Mouse (Mus musculus): ENCODE measurements around the gene Pgm2. TPM values are rescaled to one million over a fixed set of nuclear protein-coding genes. Genes with fewer than 3 reads are reported as not detected.

The Pgm2 gene
- total RNA-seq, 1 experiment from 2014 or later = 22.4 TPM

- no peak for ATAC-seq (replicated peaks; ENCODE audit: insufficient number of reproducible peaks, low FRiP score, low TSS enrichment, poor library complexity, severe bottlenecking)
Observed at GRCm38 (mm10) chr5:64117191-64117590, 24.4 kb downstream of the Pgm2 start.

- no peak for ATAC-seq (replicated peaks; ENCODE audit: insufficient number of reproducible peaks, low FRiP score, low TSS enrichment, poor library complexity, severe bottlenecking)
Observed at GRCm38 (mm10) chr5:64125783-64126182, 33.0 kb downstream of the Pgm2 start.

GRCm38 (mm10) chr5:64131550-64131949, 38.8 kb downstream of the Pgm2 start:
- ATAC-seq (replicated peaks; ENCODE audit: insufficient number of reproducible peaks, low FRiP score, low TSS enrichment, poor library complexity, severe bottlenecking) = no peak

- ATAC-seq (replicated peaks; ENCODE audit: insufficient number of reproducible peaks, low FRiP score, low TSS enrichment, poor library complexity, severe bottlenecking) = peak; percentile 47; the same call in 1 of the 2 replicates
Observed at GRCm38 (mm10) chr5:64133901-64134300, 41.2 kb downstream of the Pgm2 start.

GRCm38 (mm10) chr5:64136325-64136724, 43.6 kb downstream of the Pgm2 start:
- 0 out of 2 replicates have a peak, but pooled peaks have one; percentile 48 for ATAC-seq (replicated peaks; ENCODE audit: insufficient number of reproducible peaks, low FRiP score, low TSS enrichment, poor library complexity, severe bottlenecking)

GRCm38 (mm10) chr5:64140202-64140601, 47.5 kb downstream of the Pgm2 start:
- no peak for ATAC-seq (replicated peaks; ENCODE audit: insufficient number of reproducible peaks, low FRiP score, low TSS enrichment, poor library complexity, severe bottlenecking)

DNA sequence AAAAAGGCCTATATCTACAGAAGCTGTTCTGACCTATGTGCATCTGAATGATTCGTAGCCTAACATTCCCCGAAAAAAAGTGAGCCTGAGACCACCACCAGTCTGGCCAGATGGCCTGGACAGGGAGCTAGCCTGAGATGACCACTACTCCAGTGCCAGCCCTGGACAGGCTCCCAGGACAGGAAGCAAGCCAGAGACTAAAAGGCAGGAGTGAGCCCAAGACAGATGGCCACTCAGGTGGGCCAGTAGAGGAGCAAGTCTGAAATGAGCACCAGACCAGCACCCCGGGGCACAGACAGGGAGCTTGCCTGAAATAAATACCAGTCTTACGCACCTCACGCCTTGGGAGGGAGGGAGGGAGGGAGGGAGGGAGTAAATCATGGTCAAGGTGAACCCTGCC, 51.6 kb downstream of the Pgm2 start:
- no peak for ATAC-seq (replicated peaks; ENCODE audit: insufficient number of reproducible peaks, low FRiP score, low TSS enrichment, poor library complexity, severe bottlenecking)

- no peak for ATAC-seq (replicated peaks; ENCODE audit: insufficient number of reproducible peaks, low FRiP score, low TSS enrichment, poor library complexity, severe bottlenecking)
Observed at GRCm38 (mm10) chr5:64146384-64147005, 53.7 kb downstream of the Pgm2 start.

- peak; percentile 19; the same call in 1 of the 2 replicates for ATAC-seq (replicated peaks; ENCODE audit: insufficient number of reproducible peaks, low FRiP score, low TSS enrichment, poor library complexity, severe bottlenecking)
Observed at GRCm38 (mm10) chr5:64149184-64150127, 56.7 kb downstream of the Pgm2 start.

DNA sequence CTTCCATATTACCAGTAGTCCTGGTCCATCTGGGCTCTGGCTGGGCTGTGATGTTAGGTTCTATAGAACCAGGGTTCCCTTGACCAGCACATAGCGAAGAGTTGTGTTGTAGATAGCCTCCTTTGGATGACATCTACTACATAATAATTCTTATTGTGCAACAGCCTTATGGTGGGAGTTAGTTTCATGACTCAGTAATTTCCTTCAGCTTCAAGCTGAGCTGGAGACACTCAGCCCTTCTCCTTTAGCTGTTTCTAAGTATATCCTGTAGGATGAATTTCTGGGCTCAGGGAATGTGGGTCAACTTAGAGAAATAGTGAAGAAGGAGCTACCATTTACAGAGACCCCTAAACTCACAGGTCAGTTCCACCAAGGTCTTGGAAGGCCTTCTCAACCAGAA, 60.6 kb downstream of the Pgm2 start:
- no peak for ATAC-seq (replicated peaks; ENCODE audit: insufficient number of reproducible peaks, low FRiP score, low TSS enrichment, poor library complexity, severe bottlenecking)

DNA sequence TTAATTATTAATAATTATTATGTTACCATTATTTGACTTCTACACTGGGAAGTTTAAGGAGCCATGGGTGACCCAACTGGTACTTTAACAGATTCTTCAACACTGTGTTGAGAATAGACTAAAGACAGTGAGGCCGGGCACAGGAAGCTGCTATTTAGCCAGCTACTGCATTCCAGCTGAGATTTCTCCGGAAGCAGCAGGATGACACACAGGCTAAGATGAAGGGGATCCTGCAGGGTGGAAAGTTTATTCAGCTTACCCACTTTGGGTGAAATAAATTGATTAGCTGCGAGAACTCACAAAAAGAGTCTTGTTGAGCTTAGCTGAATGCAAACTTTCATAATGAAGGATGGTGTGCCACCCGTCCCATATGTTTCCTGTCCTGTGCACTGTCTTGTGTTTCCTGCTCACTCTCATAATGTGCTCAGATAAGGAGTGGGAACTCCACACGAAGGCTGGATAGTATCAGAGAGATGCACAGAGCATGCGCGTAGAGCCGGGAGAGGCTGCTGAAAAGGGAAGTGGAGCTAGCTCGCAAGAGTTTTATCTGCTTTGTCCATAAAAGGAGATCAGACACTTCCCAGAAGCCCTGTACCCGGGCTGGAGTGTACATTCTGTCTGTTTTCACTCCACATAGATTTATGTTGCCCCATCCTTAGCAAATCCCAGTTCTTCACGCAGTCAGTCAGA, 63.3 kb downstream of the Pgm2 start, which contains the start of gene Tbc1d1:
Gene Tbc1d1 (plus strand): TSS at position 445 of the 690 bp plus-strand sequence.
- ATAC-seq (replicated peaks; ENCODE audit: insufficient number of reproducible peaks, low FRiP score, low TSS enrichment, poor library complexity, severe bottlenecking) = peak; percentile 61; the same call in 1 of the 2 replicates

DNA sequence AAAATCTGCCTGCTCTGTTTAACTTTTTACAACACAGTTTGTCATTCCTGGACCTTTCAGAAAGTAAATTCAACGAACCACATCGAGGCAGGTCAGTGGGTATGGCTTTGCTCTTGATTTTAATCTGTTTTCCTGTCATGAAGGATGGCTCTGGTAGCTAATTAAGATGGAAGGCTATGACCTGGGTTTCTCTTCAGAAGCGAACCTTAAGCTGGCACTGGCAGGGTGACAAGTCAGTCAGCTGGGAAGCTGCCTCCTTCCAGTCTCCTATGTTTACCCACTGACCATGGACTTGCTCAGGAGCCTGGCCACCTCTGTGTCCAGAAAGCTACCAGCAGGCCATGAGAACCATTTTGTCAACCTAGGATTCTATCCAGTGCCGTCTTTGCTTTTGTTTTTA, 63.8 kb downstream of the Pgm2 start:
- ATAC-seq (replicated peaks; ENCODE audit: insufficient number of reproducible peaks, low FRiP score, low TSS enrichment, poor library complexity, severe bottlenecking) = no peak

- no peak for ATAC-seq (replicated peaks; ENCODE audit: insufficient number of reproducible peaks, low FRiP score, low TSS enrichment, poor library complexity, severe bottlenecking)
Observed at GRCm38 (mm10) chr5:64157926-64158325, 65.2 kb downstream of the Pgm2 start.

DNA sequence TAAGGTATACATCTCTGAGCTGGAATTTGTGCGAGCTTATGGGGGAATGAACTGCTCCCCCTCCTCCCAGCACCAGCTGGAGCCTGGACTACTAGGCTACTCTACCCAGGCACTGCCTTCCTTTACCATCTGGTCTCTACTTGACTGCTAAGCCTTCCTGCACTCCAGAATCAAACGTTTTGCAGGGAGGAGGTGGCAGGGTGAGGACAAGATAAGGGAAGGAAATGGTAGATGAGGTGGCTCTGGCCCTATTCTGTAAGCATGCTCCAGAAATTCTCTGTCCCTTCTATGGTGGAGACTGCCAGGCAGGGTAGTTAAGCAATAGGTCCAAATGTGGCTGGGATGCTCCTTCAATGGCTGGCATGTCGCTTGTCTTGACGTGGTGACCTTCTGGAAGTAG, 65.8 kb downstream of the Pgm2 start:
- ATAC-seq (replicated peaks; ENCODE audit: insufficient number of reproducible peaks, low FRiP score, low TSS enrichment, poor library complexity, severe bottlenecking) = no peak

DNA sequence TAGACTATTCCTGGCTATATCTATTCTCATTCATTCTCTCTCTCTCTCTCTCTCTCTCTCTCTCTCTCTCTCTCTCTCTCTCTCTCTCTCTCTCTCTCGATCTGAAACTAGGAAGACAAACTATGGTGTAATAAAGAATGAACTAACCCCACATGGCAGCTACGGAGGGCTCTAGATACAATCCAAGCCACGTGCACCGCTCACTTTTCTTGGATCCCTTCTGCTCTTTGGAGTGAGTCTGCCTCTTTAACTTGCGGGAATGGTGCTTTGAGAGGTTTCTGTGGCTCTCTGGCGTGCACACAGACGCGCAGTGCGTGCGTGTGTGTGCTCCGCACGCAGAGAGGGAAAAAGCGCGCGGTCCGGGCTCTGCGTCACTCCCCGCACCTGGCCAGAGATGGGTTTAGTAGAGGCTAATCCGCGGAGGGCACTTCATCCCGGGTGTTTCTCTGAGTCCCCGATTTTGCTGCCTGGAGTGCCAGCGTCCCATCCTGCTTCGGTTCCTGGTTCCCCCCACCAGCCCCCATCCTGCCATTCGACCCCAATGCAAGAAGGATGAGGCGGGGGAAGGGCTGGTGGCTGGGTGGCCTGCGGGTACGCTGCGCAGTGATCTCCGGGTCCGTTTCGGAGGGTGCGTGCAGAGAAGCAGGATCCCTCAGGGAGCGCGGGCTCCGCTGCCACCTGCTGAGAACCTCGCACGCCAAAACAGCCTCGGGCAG, 66.5 kb downstream of the Pgm2 start:
- ATAC-seq (replicated peaks; ENCODE audit: insufficient number of reproducible peaks, low FRiP score, low TSS enrichment, poor library complexity, severe bottlenecking) = no peak

- ATAC-seq (replicated peaks; ENCODE audit: insufficient number of reproducible peaks, low FRiP score, low TSS enrichment, poor library complexity, severe bottlenecking) = peak; percentile 23
Observed at GRCm38 (mm10) chr5:64159781-64160704, 67.3 kb downstream of the Pgm2 start.

GRCm38 (mm10) chr5:64160705-64161391, 68.1 kb downstream of the Pgm2 start:
- no peak; the same call in 1 of the 2 replicates for ATAC-seq (replicated peaks; ENCODE audit: insufficient number of reproducible peaks, low FRiP score, low TSS enrichment, poor library complexity, severe bottlenecking)

Data from monocyte, adult 5-6 weeks (primary cell).